Mouse (Mus musculus) ES-E14 (cell line): ENCODE data around the gene Ogg1.

Experiments
- CHD2 ChIP-seq: IDR thresholded peaks from 2 replicates; pipeline ENCODE4 v1.6.1; 2014; ENCODE audit warnings: mild to moderate bottlenecking, low read depth, low read length, inconsistent platforms
- ZNF384 ChIP-seq: IDR thresholded peaks from 2 replicates; pipeline ENCODE4 v1.6.1; 2012; ENCODE audit warnings: low read depth, low read length, inconsistent platforms

DNA sequence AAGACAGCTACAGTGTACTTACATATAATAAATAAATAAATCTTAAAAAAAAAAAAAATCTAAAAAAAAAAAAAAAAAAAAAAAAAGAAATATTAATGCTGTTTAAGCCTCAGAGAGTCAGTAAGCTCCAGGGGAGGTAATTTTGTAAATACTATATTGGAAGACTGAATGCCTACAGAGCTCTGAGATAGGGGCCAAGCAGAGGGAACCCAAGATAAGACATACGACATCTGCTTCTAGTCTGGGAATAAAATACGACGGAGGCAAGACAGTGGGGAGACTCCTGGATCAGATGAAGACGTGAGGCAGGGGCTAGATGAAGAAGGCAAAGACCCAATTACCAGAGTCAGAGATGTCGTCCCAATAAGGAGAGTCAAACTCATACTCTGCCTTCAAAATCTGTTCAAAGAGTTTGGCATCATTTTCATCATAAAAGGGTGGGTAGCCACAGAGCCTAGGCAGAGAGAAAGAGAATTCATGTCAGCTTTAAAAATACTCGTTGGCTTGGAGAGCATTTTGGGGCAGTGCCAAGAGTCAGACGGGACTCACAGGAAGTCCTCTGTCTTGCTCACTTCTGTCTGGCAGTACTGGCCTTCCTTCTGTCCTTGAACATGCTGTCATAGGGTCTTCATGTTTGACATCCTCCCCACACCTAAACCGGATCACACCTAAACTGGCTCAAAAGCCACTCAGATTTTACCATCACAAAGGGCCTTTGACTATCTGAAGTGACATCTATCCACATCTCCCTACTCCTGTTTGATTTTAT, 10.3 kb downstream of the Ogg1 start:
- no peak for TF ChIP-seq CHD2
- TF ChIP-seq ZNF384: peak; percentile 41; the same call in 1 of the 2 replicates
